Mouse (Mus musculus) activated CD4-positive, CD25-positive, alpha-beta regulatory T cell, adult 9 weeks (primary cell): ENCODE data around the gene Olfr1423. TPM values are rescaled to one million over a fixed set of nuclear protein-coding genes. Genes with fewer than 3 reads are reported as not detected.

Experiments
- polyA plus RNA-seq: library from polyadenylated mRNA; unstranded; fragments of 100-300 nt; shearing (Covaris generic); gene quantifications from one replicate; pipeline ENCODE4 v1.2.1, GENCODE M21; 2017

Olfr1423 gene
- polyA plus RNA-seq, result 0.05 TPM

GRCm38 (mm10) chr19:12041217-12041616, at the start of gene Olfr1423:
Olfr1423 (minus strand) TSS chr19:12041317.

GRCm38 (mm10) chr19:12077631-12078030, 36.5 kb upstream of the Olfr1423 start, which contains the start of gene Olfr1425:
Olfr1425 (minus strand) TSS chr19:12077731.

GRCm38 (mm10) chr19:12062582-12062981, 21.5 kb upstream of the Olfr1423 start, which contains the start of gene Olfr1424:
Olfr1424 (minus strand) TSS chr19:12062682.

Other genes with a start within 250 kb of the Olfr1423 start
- 2.0 TPM for gene Stx3, start 221.9 kb downstream of the Olfr1423 start, polyA plus RNA-seq
- not detected for gene Olfr1417, start 202.1 kb downstream of the Olfr1423 start, polyA plus RNA-seq
- gene Olfr1418, start 180.3 kb downstream of the Olfr1423 start, polyA plus RNA-seq, result not detected
- not detected for gene Olfr1419, start 166.2 kb downstream of the Olfr1423 start, polyA plus RNA-seq
- not detected for gene Olfr1420, start 154.8 kb downstream of the Olfr1423 start, polyA plus RNA-seq
- gene Patl1, start 128.9 kb downstream of the Olfr1423 start, polyA plus RNA-seq, result 19.2 TPM
- 3.2 TPM for gene Osbp, start 75.4 kb downstream of the Olfr1423 start, polyA plus RNA-seq
- gene Olfr1424, start 21.4 kb upstream of the Olfr1423 start, polyA plus RNA-seq, result not detected
- gene Olfr1425, start 36.4 kb upstream of the Olfr1423 start, polyA plus RNA-seq, result not detected
- not detected for gene Olfr1426, start 50.7 kb upstream of the Olfr1423 start, polyA plus RNA-seq
- not detected for gene Olfr1427, start 62.0 kb upstream of the Olfr1423 start, polyA plus RNA-seq
- not detected for gene Olfr1428, start 74.6 kb upstream of the Olfr1423 start, polyA plus RNA-seq
- not detected for gene Olfr76, start 81.9 kb upstream of the Olfr1423 start, polyA plus RNA-seq
- 0.22 TPM for gene Olfr1555-ps1, start 128.8 kb upstream of the Olfr1423 start, polyA plus RNA-seq
- gene Olfr1431, start 159.3 kb upstream of the Olfr1423 start, polyA plus RNA-seq, result not detected
- gene Olfr1432, start 191.3 kb upstream of the Olfr1423 start, polyA plus RNA-seq, result not detected
- gene Olfr262, start 200.3 kb upstream of the Olfr1423 start, polyA plus RNA-seq, result not detected
- not detected for gene Olfr235, start 219.7 kb upstream of the Olfr1423 start, polyA plus RNA-seq
- gene Olfr1434, start 238.5 kb upstream of the Olfr1423 start, polyA plus RNA-seq, result not detected